Comparison of ENCODE assay signal across 17 mouse cellular contexts in genomic region chr11:32373266-32374026, GRCm38 (mm10). TPM values are rescaled to one million over a fixed set of nuclear protein-coding genes. Genes with fewer than 3 reads are reported as not detected.
A peak's percentile ranks its signal among the peaks of the same experiment; 100 is the strongest.
DNase-seq lines count a peak whose midpoint lies in the region; ATAC-seq lines count a peak whose summit lies in the region.
"Had no signal": no experiment of that assay in that cellular context is flagged by ENCODE, and none has a peak within 500 bp of the region (broad histone marks: within the 10 kb centered on the region; RNA-seq: fewer than 3 reads in every experiment).

No protein-coding gene starts in this region.

- H3K9me3 ChIP-seq in embryonic facial prominence, embryonic 14.5 days (ENCODE audit: control insufficient read depth, low read length), result no peaks in the 10 kb centered on the region
- H3K9me3 ChIP-seq in embryonic facial prominence, embryonic 10.5 days, result no peaks in the 10 kb centered on the region
- H3K9me3 ChIP-seq in forebrain, embryonic 15.5 days, result no peaks in the 10 kb centered on the region
- H3K9me3 ChIP-seq in hindbrain, embryonic 15.5 days, result no peaks in the 10 kb centered on the region
- no peaks in the 10 kb centered on the region for H3K9me3 ChIP-seq in midbrain, embryonic 16.5 days (replicated peaks; ENCODE audit: control insufficient read depth, low read length, poor library complexity, severe bottlenecking)
- H3K9me3 ChIP-seq: heart, embryonic 13.5 days had no signal

- no peak for DNase-seq in embryonic facial prominence, embryonic 14.5 days (ENCODE audit: low spot score)
- DNase-seq in embryonic facial prominence, embryonic 10.5 days (ENCODE audit: low spot score), result no peak
- DNase-seq in lung, postnatal 4 days, result no peak
- no peak for DNase-seq in heart, adult 18-20 months
- DNase-seq: embryo, embryonic 11 days; gastrocnemius, postnatal 36 days; kidney, adult 11 months; kidney, postnatal 10 days; spleen, adult 18-20 months; thymus, adult 18-20 months had no signal

- no peaks in the 10 kb centered on the region; the same call in 1 of the 2 replicates for H3K4me1 ChIP-seq in embryonic facial prominence, embryonic 14.5 days (ENCODE audit: control insufficient read depth, insufficient read depth, low read length)
- H3K4me1 ChIP-seq in embryonic facial prominence, embryonic 10.5 days, result 0 out of 2 replicates have a peak, but pooled peaks cover 4% of the 10 kb centered on the region
- peaks cover 22% of the 10 kb centered on the region for H3K4me1 ChIP-seq in forebrain, embryonic 15.5 days
- H3K4me1 ChIP-seq in hindbrain, embryonic 15.5 days (replicated peaks), result peaks cover 17% of the 10 kb centered on the region
- H3K4me1 ChIP-seq in midbrain, embryonic 16.5 days (ENCODE audit: control insufficient read depth, insufficient read depth, low read length), result no peaks in the 10 kb centered on the region
- H3K4me1 ChIP-seq: heart, embryonic 13.5 days had no signal

- 0 out of 2 replicates have a peak, but pooled peaks have one; percentile 6 for ATAC-seq in embryonic facial prominence, embryonic 14.5 days (ENCODE audit: low read depth)
- ATAC-seq in forebrain, embryonic 15.5 days (replicated peaks), result peak; percentile 61
- ATAC-seq in hindbrain, embryonic 15.5 days (ENCODE audit: low FRiP score, low read depth), result peak; percentile 43
- ATAC-seq in midbrain, embryonic 16.5 days, result peak; percentile 33; the same call in 1 of the 2 replicates
- ATAC-seq in erythroid progenitor cell, adult 5-6 weeks (replicated peaks; ENCODE audit: low FRiP score, poor library complexity, severe bottlenecking), result no peak
- ATAC-seq: CD4-positive, CD25-positive, alpha-beta regulatory T cell, adult 4 months had no signal

- H3K27me3 ChIP-seq in embryonic facial prominence, embryonic 14.5 days (replicated peaks; ENCODE audit: control insufficient read depth, insufficient read depth, low read length), result no peaks in the 10 kb centered on the region
- no peaks in the 10 kb centered on the region for H3K27me3 ChIP-seq in embryonic facial prominence, embryonic 10.5 days (replicated peaks; ENCODE audit: low read depth, poor library complexity, severe bottlenecking)
- H3K27me3 ChIP-seq in forebrain, embryonic 15.5 days, result no peaks in the 10 kb centered on the region
- no peaks in the 10 kb centered on the region for H3K27me3 ChIP-seq in hindbrain, embryonic 15.5 days
- no peaks in the 10 kb centered on the region for H3K27me3 ChIP-seq in midbrain, embryonic 16.5 days (ENCODE audit: control insufficient read depth, insufficient read depth, low read depth, low read length)
- H3K27me3 ChIP-seq: heart, embryonic 13.5 days had no signal

- no peak overlapping the region for H3K4me2 ChIP-seq in embryonic facial prominence, embryonic 14.5 days (ENCODE audit: low read depth, low read length)
- no peak overlapping the region for H3K4me2 ChIP-seq in forebrain, embryonic 15.5 days (replicated peaks)
- no peak overlapping the region for H3K4me2 ChIP-seq in hindbrain, embryonic 15.5 days
- H3K4me2 ChIP-seq in midbrain, embryonic 16.5 days (ENCODE audit: low read length), result no peak overlapping the region
- H3K4me2 ChIP-seq: heart, embryonic 13.5 days had no signal

- H3K9ac ChIP-seq in embryonic facial prominence, embryonic 14.5 days (ENCODE audit: low read depth, low read length), result no peak overlapping the region
- H3K9ac ChIP-seq in forebrain, embryonic 15.5 days (replicated peaks), result no peak overlapping the region
- no peak overlapping the region for H3K9ac ChIP-seq in hindbrain, embryonic 15.5 days
- H3K9ac ChIP-seq in midbrain, embryonic 16.5 days (ENCODE audit: low read depth, low read length), result no peak overlapping the region
- H3K9ac ChIP-seq: heart, embryonic 13.5 days had no signal

- peaks cover 61% of the 10 kb centered on the region for H3K36me3 ChIP-seq in embryonic facial prominence, embryonic 14.5 days (ENCODE audit: control insufficient read depth, insufficient read depth, low read length)
- peaks cover 84% of the 10 kb centered on the region for H3K36me3 ChIP-seq in embryonic facial prominence, embryonic 10.5 days (replicated peaks)
- peaks cover 18% of the 10 kb centered on the region for H3K36me3 ChIP-seq in forebrain, embryonic 15.5 days
- H3K36me3 ChIP-seq in hindbrain, embryonic 15.5 days, result peaks cover 23% of the 10 kb centered on the region
- H3K36me3 ChIP-seq in midbrain, embryonic 16.5 days (ENCODE audit: control insufficient read depth, insufficient read depth, low read length), result peaks cover 12% of the 10 kb centered on the region

- H3K4me3 ChIP-seq in embryonic facial prominence, embryonic 14.5 days (ENCODE audit: low read depth, low read length), result no peak overlapping the region
- no peak overlapping the region for H3K4me3 ChIP-seq in embryonic facial prominence, embryonic 10.5 days
- H3K4me3 ChIP-seq in forebrain, embryonic 15.5 days, result no peak overlapping the region
- no peak overlapping the region for H3K4me3 ChIP-seq in hindbrain, embryonic 15.5 days
- no peak overlapping the region for H3K4me3 ChIP-seq in midbrain, embryonic 16.5 days (ENCODE audit: low read depth, low read length)
- H3K4me3 ChIP-seq: heart, embryonic 13.5 days had no signal

- H3K27ac ChIP-seq in embryonic facial prominence, embryonic 14.5 days (replicated peaks; ENCODE audit: low read depth, low read length), result no peak overlapping the region
- H3K27ac ChIP-seq in embryonic facial prominence, embryonic 10.5 days (replicated peaks), result no peak overlapping the region
- H3K27ac ChIP-seq in forebrain, embryonic 15.5 days (replicated peaks), result peak overlapping the region; percentile 51
- H3K27ac ChIP-seq in hindbrain, embryonic 15.5 days (replicated peaks), result peak overlapping the region; percentile 54
- H3K27ac ChIP-seq in midbrain, embryonic 16.5 days (ENCODE audit: low read length), result peak overlapping the region; percentile 43; the same call in 1 of the 2 replicates
- H3K27ac ChIP-seq: heart, embryonic 13.5 days; macrophage had no signal

- WGBS in embryonic facial prominence, embryonic 14.5 days, result 82% methylated on average over 13 of the region's 13 CpGs
- 89% methylated on average over 13 of the region's 13 CpGs for WGBS in embryonic facial prominence, embryonic 10.5 days
- 43% methylated on average over 13 of the region's 13 CpGs for WGBS in forebrain, embryonic 15.5 days
- 49% methylated on average over 13 of the region's 13 CpGs for WGBS in hindbrain, embryonic 15.5 days
- WGBS in midbrain, embryonic 16.5 days, result 74% methylated on average over 13 of the region's 13 CpGs

RNA-seq across cellular contexts. Expression of gene Sh3pxd2b, which starts 25.8 kb away (rescaled TPM):
- polyA plus RNA-seq in embryonic facial prominence, embryonic 14.5 days (2014; fragmentation: Nextera tagmentation; extraction: Ambion mirVana), result 28.7 and 31.3 TPM in 2 replicates
- 28.3 and 29.6 TPM in 2 replicates for polyA plus RNA-seq in embryonic facial prominence, embryonic 10.5 days (2016; fragmentation: Nextera tagmentation; extraction: Ambion mirVana)
- polyA plus RNA-seq in forebrain, embryonic 15.5 days (2015; fragmentation: Nextera tagmentation; extraction: Ambion mirVana), result 17.3 and 18.0 TPM in 2 replicates
- 20.8 and 21.1 TPM in 2 replicates for polyA plus RNA-seq in hindbrain, embryonic 15.5 days (2015; fragmentation: Nextera tagmentation; extraction: Ambion mirVana)
- 21.6 and 23.4 TPM in 2 replicates for polyA plus RNA-seq in midbrain, embryonic 16.5 days (2015; fragmentation: Nextera tagmentation; extraction: Ambion mirVana)
- 0.72 and 2.1 TPM in 2 replicates for total RNA-seq in erythroid progenitor cell, adult 5-6 weeks (2015; ENCODE audit: low replicate concordance)
- total RNA-seq in erythroid progenitor cell, adult 5-6 weeks (2017; ENCODE audit: low replicate concordance), result 0.26 TPM in 1 of 2 replicates, not detected in the other
- total RNA-seq in heart, adult 18-20 months (2021), result 1 to 10 TPM; 5.9 to 6.1 TPM

Comparison
In these comparisons a context has a peak if more than half of its experiments do, and no peak if none do; other contexts are left out.
1. H3K27ac ChIP-seq: peak in forebrain, embryonic 15.5 days (single experiment), hindbrain, embryonic 15.5 days (single experiment) and midbrain, embryonic 16.5 days (single experiment); none in embryonic facial prominence, embryonic 14.5 days (single experiment) and embryonic facial prominence, embryonic 10.5 days (single experiment).